Mouse (Mus musculus) forebrain, embryonic 12.5 days (tissue): Measurements from ENCODE around the gene Rhbdf2. TPM values are rescaled to one million over a fixed set of nuclear protein-coding genes. Genes with fewer than 3 reads are reported as not detected.
A peak's percentile ranks its signal among the peaks of the same experiment; 100 is the strongest.
"Not testable (repeated sequence)": the region's sequence is repeated elsewhere in the genome, so short reads cannot be mapped to it uniquely, and the experiment has no call there.

Source experiments
- ATAC-seq: fragments of 200-750 bp; cut with Nextera tagmentation; 2 replicates; pipeline ENCODE4 v1.8.0; 2017; ENCODE audit warnings: moderate TSS enrichment; ENCODE audit not compliant: low FRiP score
- H3K27ac ChIP-seq: fragments of 300-500 bp; sonication (generic); 2 replicates; pipeline ENCODE4 v1.5.1; 2016; ENCODE audit warnings: mild to moderate bottlenecking
- H3K27me3 ChIP-seq: fragments of 300-500 bp; sonication (generic); 2 replicates; pipeline ENCODE4 v1.6.1; 2016; ENCODE audit warnings: mild to moderate bottlenecking
- H3K36me3 ChIP-seq: fragments of 300-500 bp; sonication (generic); replicated peaks from 2 replicates; pipeline ENCODE4 v1.6.1; 2016; ENCODE audit warnings: mild to moderate bottlenecking
- H3K4me1 ChIP-seq: fragments of 300-500 bp; sonication (generic); 2 replicates; pipeline ENCODE4 v1.6.1; 2016
- H3K4me2 ChIP-seq: fragments of 300-500 bp; sonication (generic); 2 replicates; pipeline ENCODE4 v1.6.1; 2016; ENCODE audit warnings: mild to moderate bottlenecking, moderate library complexity
- H3K4me3 ChIP-seq: fragments of 300-500 bp; sonication (generic); replicated peaks from 2 replicates; pipeline ENCODE4 v1.5.1; 2016; ENCODE audit warnings: mild to moderate bottlenecking
- H3K9ac ChIP-seq: fragments of 300-500 bp; sonication (generic); 2 replicates; pipeline ENCODE4 v1.6.1; 2016; ENCODE audit warnings: mild to moderate bottlenecking
- H3K9me3 ChIP-seq: fragments of 300-500 bp; sonication (generic); 2 replicates; pipeline ENCODE4 v1.6.1; 2016
- WGBS: fragments of 180-500 bp; shearing (Covaris S2); methylation state at CpG from one replicate; pipeline ENCODE4 v1.1.7; 2016; 5-methylcytosine and 5-hydroxymethylcytosine counted together
- polyA plus RNA-seq: library from polyadenylated mRNA; unstranded; fragments of >200 nt; fragmentation: Nextera tagmentation; extraction: Ambion mirVana; gene quantifications from 2 replicates; pipeline ENCODE4 v1.2.1, GENCODE M21; 2016

Gene Rhbdf2
- polyA plus RNA-seq, 1 experiment from 2014 or later, result 1.9 TPM

- H3K27ac ChIP-seq, result no peak overlapping the region
- H3K36me3 ChIP-seq, result no peaks in the 10 kb centered on the region
- whole genome bisulfite sequencing, result 88% methylated on average over 7 of the region's 7 CpGs
- H3K9ac ChIP-seq, result no peak overlapping the region
- H3K9me3 ChIP-seq, result no peaks in the 10 kb centered on the region
- peaks cover 33% of the 10 kb centered on the region for H3K27me3 ChIP-seq
- H3K4me2 ChIP-seq, result no peak overlapping the region
- H3K4me1 ChIP-seq, result peaks cover 16% of the 10 kb centered on the region
- no peak overlapping the region for H3K4me3 ChIP-seq
- no peak for ATAC-seq
Measured at GRCm38 (mm10) chr11:116646771-116647170, 20.0 kb upstream of the Rhbdf2 start.

GRCm38 (mm10) chr11:116646136-116646535 lies 19.3 kb upstream of the Rhbdf2 start:
- H3K4me3 ChIP-seq, result no peak overlapping the region
- no peaks in the 10 kb centered on the region for H3K36me3 ChIP-seq
- no peak overlapping the region for H3K27ac ChIP-seq
- WGBS, result 74% methylated on average over 11 of the region's 11 CpGs
- H3K4me1 ChIP-seq, result peaks cover 16% of the 10 kb centered on the region
- H3K27me3 ChIP-seq, result peaks cover 27% of the 10 kb centered on the region
- no peak for ATAC-seq
- H3K4me2 ChIP-seq, result no peak overlapping the region
- H3K9ac ChIP-seq, result no peak overlapping the region
- no peaks in the 10 kb centered on the region for H3K9me3 ChIP-seq

GRCm38 (mm10) chr11:116645446-116646110 lies 18.8 kb upstream of the Rhbdf2 start:
- Histone ChIP-seq H3K27me3 (peaks cover 22% of the 10 kb centered on the region; the same call in 1 of the 2 replicates), H3K4me2 (no peak overlapping the region)
- WGBS, result 73% methylated on average over 8 of the region's 8 CpGs

GRCm38 (mm10) chr11:116644225-116645112 lies 17.6 kb upstream of the Rhbdf2 start:
- H3K9me3 ChIP-seq, result no peaks in the 10 kb centered on the region
- H3K27me3 ChIP-seq, result peaks cover 12% of the 10 kb centered on the region; the same call in 1 of the 2 replicates
- no peak overlapping the region for H3K4me3 ChIP-seq
- no peaks in the 10 kb centered on the region for H3K36me3 ChIP-seq
- peak overlapping the region; percentile 57; the same call in 1 of the 2 replicates for H3K4me2 ChIP-seq
- peaks cover 16% of the 10 kb centered on the region for H3K4me1 ChIP-seq
- no peak overlapping the region for H3K27ac ChIP-seq
- WGBS, result 47% methylated on average over 21 of the region's 21 CpGs
- no peak for ATAC-seq
- H3K9ac ChIP-seq, result no peak overlapping the region

More at GRCm38 (mm10) chr11:116645446-116646110, 18.8 kb upstream of the Rhbdf2 start:
- Histone ChIP-seq H3K4me3 (no peak overlapping the region), H3K9me3 (no peaks in the 10 kb centered on the region), H3K4me1 (peaks cover 16% of the 10 kb centered on the region), H3K36me3 (no peaks in the 10 kb centered on the region), H3K9ac (no peak overlapping the region), H3K27ac (no peak overlapping the region)
- no peak for ATAC-seq

- 6% methylated on average over 19 of the region's 19 CpGs for WGBS
Measured at GRCm38 (mm10) chr11:116643579-116644224, 16.9 kb upstream of the Rhbdf2 start.

GRCm38 (mm10) chr11:116642681-116643578 lies 16.1 kb upstream of the Rhbdf2 start:
- peaks cover 16% of the 10 kb centered on the region for H3K4me1 ChIP-seq
- H3K27me3 ChIP-seq, result 0 out of 2 replicates have a peak, but pooled peaks cover 5% of the 10 kb centered on the region
- peak; percentile 88 for ATAC-seq
- 38% methylated on average over 14 of the region's 14 CpGs for WGBS
- peak overlapping the region; percentile 59 for H3K9ac ChIP-seq
- peak overlapping the region; percentile 28 for H3K4me3 ChIP-seq
- H3K27ac ChIP-seq, result 0 out of 2 replicates have a peak overlapping the region, but pooled peaks have one; percentile 38
- H3K36me3 ChIP-seq, result no peaks in the 10 kb centered on the region
- H3K9me3 ChIP-seq, result no peaks in the 10 kb centered on the region
- peak overlapping the region; percentile 57 for H3K4me2 ChIP-seq

More at GRCm38 (mm10) chr11:116643579-116644224, 16.9 kb upstream of the Rhbdf2 start:
- peaks cover 16% of the 10 kb centered on the region for H3K4me1 ChIP-seq
- peak overlapping the region; percentile 59 for H3K9ac ChIP-seq
- peak overlapping the region; percentile 57 for H3K4me2 ChIP-seq
- peak; percentile 54 for ATAC-seq
- 0 out of 2 replicates have a peak, but pooled peaks cover 8% of the 10 kb centered on the region for H3K27me3 ChIP-seq
- peak overlapping the region; percentile 28 for H3K4me3 ChIP-seq
- no peaks in the 10 kb centered on the region for H3K36me3 ChIP-seq
- 0 out of 2 replicates have a peak overlapping the region, but pooled peaks have one; percentile 38 for H3K27ac ChIP-seq
- no peaks in the 10 kb centered on the region for H3K9me3 ChIP-seq

GRCm38 (mm10) chr11:116641731-116642130 lies 14.9 kb upstream of the Rhbdf2 start:
- Histone ChIP-seq H3K9me3 (no peaks in the 10 kb centered on the region), H3K4me3 (no peak overlapping the region), H3K27me3 (0 out of 2 replicates have a peak, but pooled peaks cover 3% of the 10 kb centered on the region), H3K36me3 (no peaks in the 10 kb centered on the region), H3K9ac (no peak overlapping the region), H3K4me1 (peaks cover 13% of the 10 kb centered on the region), H3K4me2 (no peak overlapping the region), H3K27ac (no peak overlapping the region)
- ATAC-seq, result no peak
- 70% methylated on average over 3 of the region's 3 CpGs for WGBS

GRCm38 (mm10) chr11:116641168-116641567 lies 14.3 kb upstream of the Rhbdf2 start:
- H3K27me3 ChIP-seq, result no peaks in the 10 kb centered on the region
- peaks cover 13% of the 10 kb centered on the region for H3K4me1 ChIP-seq
- H3K4me2 ChIP-seq, result no peak overlapping the region
- no peaks in the 10 kb centered on the region for H3K36me3 ChIP-seq
- no peak overlapping the region for H3K9ac ChIP-seq
- no peak overlapping the region for H3K27ac ChIP-seq
- H3K9me3 ChIP-seq, result no peaks in the 10 kb centered on the region
- no peak for ATAC-seq
- no peak overlapping the region for H3K4me3 ChIP-seq
- 47% methylated on average over 5 of the region's 5 CpGs for WGBS

GRCm38 (mm10) chr11:116636607-116637006 lies 9.8 kb upstream of the Rhbdf2 start:
- not testable (repeated sequence) for ATAC-seq, H3K4me1 ChIP-seq, H3K27ac ChIP-seq, H3K9ac ChIP-seq, H3K36me3 ChIP-seq, H3K4me3 ChIP-seq, H3K9me3 ChIP-seq, H3K27me3 ChIP-seq, H3K4me2 ChIP-seq
- 74% methylated on average over 8 of the region's 8 CpGs for WGBS

- Histone ChIP-seq H3K36me3 (no peaks in the 10 kb centered on the region), H3K4me1 (peaks cover 2% of the 10 kb centered on the region; the same call in 1 of the 2 replicates), H3K27ac (no peak overlapping the region), H3K27me3 (no peaks in the 10 kb centered on the region), H3K9me3 (no peaks in the 10 kb centered on the region), H3K4me2 (no peak overlapping the region), H3K9ac (no peak overlapping the region), H3K4me3 (no peak overlapping the region)
- 64% methylated on average over 10 of the region's 10 CpGs for WGBS
- ATAC-seq, result no peak
Measured at GRCm38 (mm10) chr11:116632962-116633361, 6.1 kb upstream of the Rhbdf2 start.
